Mouse (Mus musculus) central nervous system, embryonic 11.5 days (tissue): Measurements from ENCODE around the gene Cdyl. TPM values are rescaled to one million over a fixed set of nuclear protein-coding genes. Genes with fewer than 3 reads are reported as not detected.

Experiments used
- polyA plus RNA-seq: library from polyadenylated mRNA; depleted of rRNA; stranded (reverse); fragments of >200 nt; gene quantifications from 2 replicates; pipeline ENCODE4 v1.2.3, GENCODE M21; 2012; rRNA removed

Cdyl gene
- 12.6 and 13.0 TPM in 2 replicates for polyA plus RNA-seq

GRCm38 (mm10) chr13:35659406-35659985 is at the start of gene Cdyl:
TSS of gene Cdyl (plus strand) at chr13:35659833.

GRCm38 (mm10) chr13:35905879-35906481 is 246.3 kb downstream of the Cdyl start, which contains the start of gene Rpp40:
TSS of gene Rpp40 (minus strand) at chr13:35906359.

Other genes starting within 250 kb of the Cdyl start
- gene Rpp40, start 246.5 kb downstream of the Cdyl start, polyA plus RNA-seq, result 10.9 and 13.5 TPM in 2 replicates